Mouse (Mus musculus) adrenal gland, adult 18-20 months (tissue): ENCODE measurements around the gene Srarp. TPM values are rescaled to one million over a fixed set of nuclear protein-coding genes. Genes with fewer than 3 reads are reported as not detected.

ENCODE experiments used
- DNase-seq, 2 experiments: peaks; one replicate each; pipeline ENCODE4 v3.0.0; 2021 to 2022; ENCODE audit warnings: low spot score in 2 of 2
- long read RNA-seq, 2 experiments: library from polyadenylated mRNA; stranded (forward); transcript quantifications; one replicate each; pipeline ENCODE4 v2.0.0; 2021
- total RNA-seq, 2 experiments: library from RNA; stranded (reverse); gene quantifications; 1 replicate in 1 of 2; 2 replicates in 1 of 2; pipeline ENCODE4 v1.2.3; 2021

Srarp gene
- total RNA-seq: under 1 TPM in 1 of 2 experiments, not detected in 1; 0.35 TPM
- long read RNA-seq, experiment 1: 0 reads
- long read RNA-seq, experiment 2: 0 reads

GRCm38 (mm10) chr4:141435974-141436373 lies at the start of gene Srarp:
Gene Srarp, minus strand, starts transcription at chr4:141436105.
- no peak for DNase-seq

DNA sequence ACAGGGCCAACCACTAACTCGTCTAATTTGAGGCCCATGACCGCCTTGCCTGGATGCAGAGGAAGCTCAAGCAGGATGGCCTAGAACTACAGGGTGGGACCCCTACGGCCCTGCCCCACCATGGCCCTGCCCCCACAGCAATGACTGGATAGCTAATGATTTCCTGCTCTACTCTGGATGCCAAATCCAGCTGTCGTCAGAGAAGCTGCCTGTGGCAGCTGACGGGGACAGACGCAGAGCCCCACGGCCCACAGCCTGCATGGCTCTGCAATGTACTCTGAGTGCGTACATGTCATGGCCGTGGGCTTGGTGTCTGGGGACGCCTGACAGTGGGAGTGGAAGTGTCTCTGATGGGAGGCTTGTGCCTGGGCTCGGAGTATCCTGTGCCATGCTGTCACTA lies 48.2 kb upstream of the Srarp start:
- no peak for DNase-seq

GRCm38 (mm10) chr4:141479411-141479810 lies 43.5 kb upstream of the Srarp start:
- no peak for DNase-seq

- no peak for DNase-seq
Measured at GRCm38 (mm10) chr4:141478794-141479193, 42.9 kb upstream of the Srarp start.

DNA sequence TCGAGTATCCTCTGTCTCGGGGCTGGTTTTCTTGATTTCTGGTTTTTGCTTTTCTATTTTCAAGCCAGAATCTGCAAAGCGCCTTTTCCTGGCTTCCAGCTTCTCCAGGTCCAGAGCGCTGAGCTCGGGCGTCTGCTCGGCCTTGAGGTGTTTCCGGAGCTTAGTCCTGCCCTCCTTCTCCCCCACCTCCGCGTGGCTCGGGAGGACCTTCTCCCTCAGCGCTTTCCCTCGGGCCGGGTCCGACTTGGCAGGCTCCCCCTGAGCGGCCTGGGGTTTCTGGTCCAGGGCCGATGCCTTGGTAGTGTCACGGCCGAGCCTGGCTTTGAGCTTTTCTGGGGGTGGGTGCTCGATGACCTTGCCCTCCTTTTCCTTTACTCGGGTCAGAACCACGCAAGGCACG lies 42.3 kb upstream of the Srarp start:
- peak in 1 of 2 experiments; percentile 41 for DNase-seq

GRCm38 (mm10) chr4:141477681-141478102 lies 41.8 kb upstream of the Srarp start:
- no peak for DNase-seq

GRCm38 (mm10) chr4:141474431-141474830 lies 38.5 kb upstream of the Srarp start:
- DNase-seq: no peak

- DNase-seq: no peak
Measured at GRCm38 (mm10) chr4:141472641-141473321, 36.9 kb upstream of the Srarp start.

DNA sequence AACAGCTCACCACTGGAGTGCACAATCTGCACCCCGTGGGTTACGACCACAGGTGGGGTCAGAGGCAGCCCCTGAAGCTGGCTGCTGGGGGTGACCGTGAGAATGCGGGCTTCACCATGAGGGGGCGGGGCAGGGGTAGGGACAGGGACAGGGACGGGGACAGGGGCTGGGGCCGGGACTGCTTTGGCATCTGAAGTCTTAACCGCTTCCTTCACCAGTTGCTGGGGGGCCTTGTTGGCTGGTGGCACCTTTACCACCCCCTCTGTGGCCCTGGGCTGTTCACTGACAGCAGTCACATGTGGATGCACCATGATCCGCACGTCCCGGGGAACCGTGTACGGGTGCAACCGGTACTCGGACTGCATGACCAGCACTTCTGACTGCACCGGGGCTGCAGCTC lies 35.6 kb upstream of the Srarp start:
- DNase-seq: no peak

DNA sequence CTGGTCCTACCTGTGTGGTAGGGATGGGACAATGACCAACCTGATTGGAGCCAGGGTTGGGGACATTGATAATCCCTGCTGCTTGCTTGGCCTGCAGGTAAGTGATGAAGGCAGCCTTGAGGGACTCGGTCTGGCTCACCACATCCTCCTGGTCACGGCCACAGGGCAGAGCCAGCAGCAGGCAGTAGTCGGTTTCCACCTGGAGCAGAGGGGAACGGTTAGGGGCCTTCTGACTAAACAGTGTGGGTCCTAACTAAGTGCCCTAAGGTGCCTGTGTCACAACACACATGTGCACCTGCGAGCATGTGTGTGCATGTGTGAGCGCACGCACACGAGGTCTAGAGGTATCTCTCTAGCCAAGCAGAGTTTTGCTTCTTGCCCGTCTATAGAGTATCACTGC lies 33.4 kb upstream of the Srarp start:
- no peak for DNase-seq

GRCm38 (mm10) chr4:141468576-141468975 lies 32.7 kb upstream of the Srarp start:
- DNase-seq: no peak

DNA sequence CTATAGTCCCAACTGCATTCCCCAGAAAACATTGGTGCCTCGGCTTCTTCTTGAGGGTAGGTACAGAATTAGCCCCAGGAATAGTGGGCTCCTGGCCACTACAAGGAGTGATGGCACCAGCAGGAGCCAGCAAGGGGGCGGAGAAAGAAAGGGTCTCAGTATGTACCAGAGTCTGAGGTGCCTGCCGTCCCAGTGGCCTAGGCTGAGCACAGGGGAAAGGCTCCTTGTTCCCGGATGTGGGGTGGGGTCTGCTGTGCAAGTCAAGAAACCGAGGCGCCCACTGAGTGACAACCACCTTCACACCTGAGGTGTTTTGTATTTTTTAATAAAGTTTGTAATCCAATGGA lies 31.6 kb upstream of the Srarp start:
- no peak for DNase-seq

DNA sequence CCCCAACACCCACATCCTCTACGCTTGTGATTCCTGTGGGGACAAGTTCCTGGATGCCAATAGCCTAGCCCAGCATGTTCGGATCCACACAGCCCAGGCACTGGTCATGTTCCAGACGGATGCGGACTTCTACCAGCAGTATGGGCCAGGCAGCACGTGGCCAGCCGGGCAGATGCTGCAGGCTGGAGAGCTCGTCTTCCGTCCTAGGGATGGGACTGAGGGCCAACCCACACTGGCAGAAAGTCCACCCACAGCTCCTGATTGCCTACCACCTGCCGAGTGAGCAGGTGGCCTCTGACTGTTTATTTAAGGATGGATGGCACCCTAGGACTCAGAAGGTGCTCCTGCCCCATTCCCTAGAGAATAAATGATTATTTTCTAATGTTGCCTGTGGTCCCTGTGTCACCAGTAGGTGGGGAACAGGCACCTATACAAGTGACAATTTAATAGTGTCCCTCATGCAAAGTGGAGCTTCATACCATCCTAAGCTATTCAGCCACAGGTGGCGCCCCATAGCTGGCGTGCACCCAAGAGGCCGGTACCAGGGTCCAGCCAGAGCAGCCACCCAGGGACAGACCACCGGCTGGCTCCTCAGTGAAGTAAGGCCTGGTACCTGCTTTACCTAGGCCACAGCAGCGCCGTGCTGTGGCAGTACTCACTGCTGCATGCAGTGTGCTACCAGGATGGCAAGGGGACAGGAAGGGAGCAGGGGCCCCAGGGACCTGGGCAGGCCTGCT lies 31.1 kb upstream of the Srarp start:
- no peak for DNase-seq

DNA sequence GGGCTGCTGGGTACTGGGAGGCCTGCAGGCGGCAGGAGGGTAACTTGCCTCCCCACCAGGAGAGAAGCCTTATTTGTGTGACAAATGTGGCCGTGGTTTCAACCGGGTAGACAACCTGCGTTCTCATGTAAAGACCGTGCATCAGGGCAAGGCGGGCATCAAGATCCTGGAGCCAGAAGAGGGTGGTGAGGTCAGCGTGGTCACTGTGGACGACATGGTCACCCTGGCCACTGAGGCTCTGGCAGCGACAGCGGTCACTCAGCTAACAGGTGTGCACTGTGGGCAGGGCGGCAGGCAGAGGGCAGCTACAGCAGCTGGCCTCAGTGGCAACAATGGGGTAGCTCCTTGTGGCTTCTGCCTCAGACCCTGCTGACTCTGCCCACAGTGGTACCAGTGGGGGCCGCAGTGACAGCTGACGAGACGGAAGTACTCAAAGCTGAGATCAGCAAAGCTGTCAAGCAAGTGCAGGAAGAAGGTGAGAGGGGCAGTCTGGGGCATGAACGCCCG lies 30.4 kb upstream of the Srarp start:
- no peak for DNase-seq

DNA sequence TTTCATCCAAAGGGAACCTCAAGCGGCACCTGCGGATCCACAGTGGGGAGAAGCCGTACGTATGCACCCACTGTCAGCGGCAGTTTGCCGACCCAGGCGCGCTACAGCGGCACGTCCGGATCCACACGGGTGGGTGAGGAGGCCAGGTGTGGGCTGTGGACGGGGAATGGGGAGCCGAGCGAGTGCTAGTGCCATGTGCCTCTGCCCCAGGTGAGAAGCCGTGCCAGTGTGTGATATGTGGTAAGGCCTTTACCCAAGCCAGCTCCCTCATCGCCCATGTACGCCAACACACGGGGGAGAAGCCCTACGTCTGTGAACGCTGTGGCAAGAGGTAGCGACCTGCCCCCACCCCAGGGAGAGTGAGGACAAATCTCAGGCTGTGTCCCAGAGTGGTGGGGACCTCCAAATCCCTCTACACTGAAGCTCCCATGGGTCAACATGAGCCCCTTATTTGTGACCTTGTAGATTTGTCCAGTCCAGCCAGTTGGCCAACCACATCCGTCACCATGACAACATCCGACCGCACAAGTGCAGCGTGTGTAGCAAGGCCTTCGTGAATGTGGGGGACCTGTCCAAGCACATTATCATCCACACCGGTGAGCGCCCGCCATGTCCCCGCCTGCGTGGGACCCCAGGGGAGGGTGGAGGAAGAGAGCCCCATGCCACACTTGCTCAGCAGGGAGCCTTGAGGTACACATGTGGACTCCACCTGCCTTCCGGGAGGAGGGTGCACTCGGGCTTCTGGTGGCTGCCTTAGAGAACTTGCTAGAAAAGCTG lies 29.8 kb upstream of the Srarp start:
- DNase-seq: no peak

DNA sequence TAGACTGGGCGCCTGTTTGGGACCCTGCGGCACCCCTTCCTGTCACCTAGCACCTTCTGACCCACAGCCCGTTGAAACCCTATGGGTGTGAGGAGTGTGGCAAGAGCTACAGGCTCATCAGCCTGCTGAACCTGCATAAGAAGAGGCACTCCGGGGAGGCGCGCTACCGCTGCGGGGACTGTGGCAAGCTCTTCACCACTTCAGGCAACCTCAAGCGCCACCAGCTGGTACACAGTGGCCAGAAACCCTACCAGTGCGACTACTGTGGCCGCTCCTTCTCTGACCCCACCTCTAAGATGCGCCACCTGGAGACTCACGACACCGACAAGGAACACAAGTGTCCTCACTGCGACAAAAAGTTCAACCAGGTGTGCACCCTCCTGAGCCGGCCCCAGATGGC lies 28.8 kb upstream of the Srarp start:
- no peak for DNase-seq

DNA sequence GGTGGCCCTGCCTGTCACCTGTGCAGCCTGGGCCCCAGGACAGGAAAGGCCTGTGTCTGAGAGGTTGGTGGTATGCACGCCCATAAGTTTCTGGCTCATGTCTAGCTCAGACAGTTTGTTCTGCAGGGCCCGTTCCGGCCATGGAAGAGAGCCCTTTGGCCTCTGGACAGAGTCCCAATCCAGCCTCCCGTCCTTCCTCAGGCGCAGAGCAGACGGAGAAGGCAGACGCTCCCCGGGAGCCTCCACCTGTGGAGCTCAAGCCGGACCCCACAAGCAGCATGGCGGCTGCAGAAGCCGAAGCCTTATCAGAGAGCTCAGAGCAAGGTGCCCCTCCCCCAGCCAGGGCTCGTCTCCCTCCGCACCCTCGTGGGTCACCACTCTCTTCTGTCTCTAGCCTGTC lies 27.6 kb upstream of the Srarp start:
- DNase-seq: no peak

GRCm38 (mm10) chr4:141461576-141461975 lies 25.7 kb upstream of the Srarp start:
- DNase-seq: no peak

- no peak for DNase-seq
Measured at GRCm38 (mm10) chr4:141461088-141461487, 25.2 kb upstream of the Srarp start.

GRCm38 (mm10) chr4:141460481-141460880 lies 24.6 kb upstream of the Srarp start:
- no peak for DNase-seq

DNA sequence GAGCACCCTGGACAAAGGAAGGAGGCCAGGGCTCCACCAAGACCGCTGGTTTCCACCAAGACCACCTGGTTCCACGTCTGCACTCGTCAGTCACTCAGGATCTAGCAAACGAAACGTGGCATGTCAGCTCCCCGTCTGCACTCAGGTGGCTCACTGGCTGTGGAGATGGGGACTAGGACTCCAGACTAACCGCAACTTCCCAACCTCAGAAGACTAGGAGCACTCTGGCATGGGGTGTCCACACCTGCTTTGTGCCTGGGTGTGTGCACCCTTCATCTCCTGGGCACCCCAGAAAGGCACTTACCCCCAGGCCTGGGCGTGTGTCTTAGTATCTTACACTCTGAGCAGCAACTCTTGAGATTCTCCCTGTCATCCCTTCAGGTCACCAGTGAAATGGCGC lies 23.9 kb upstream of the Srarp start:
- no peak for DNase-seq

GRCm38 (mm10) chr4:141458888-141459287 lies 23.0 kb upstream of the Srarp start:
- no peak for DNase-seq
